Mouse (Mus musculus): Measurements from ENCODE around the gene Tmem132b. TPM values are rescaled to one million over a fixed set of nuclear protein-coding genes. Genes with fewer than 3 reads are reported as not detected.

Gene Tmem132b
- total RNA-seq, 2 experiments from 2014 or later: 140 to 144 TPM

GRCm38 (mm10) chr5:125835890-125836289, 304.3 kb downstream of the Tmem132b start:
- intact Hi-C loops (cut with DNase I): loop anchor here (10.0 kb wide), 1 partner anchor 49 kb away; no protein-coding TSS in a partner anchor
- DNase-seq (ENCODE audit: low spot score in 2 of 2): no peak

GRCm38 (mm10) chr5:125836761-125837160, 305.2 kb downstream of the Tmem132b start:
- intact Hi-C loops (cut with DNase I): loop anchor here (10.0 kb wide), 1 partner anchor 48 kb away; no protein-coding TSS in a partner anchor
- peak in 1 of 2 experiments; percentile 24 for DNase-seq (ENCODE audit: low spot score in 2 of 2)

Other genes starting within 250 kb of the Tmem132b start
- gene Scarb1, start 190.7 kb upstream of the Tmem132b start, total RNA-seq (2021): 10 to 100 TPM; 22.0 to 28.0 TPM
- under 1 TPM in 1 of 2 experiments, not detected in 1; 0.32 TPM for gene Gm10382, start 142.5 kb upstream of the Tmem132b start, total RNA-seq (2021)
- gene Ubc, start 141.6 kb upstream of the Tmem132b start, total RNA-seq (2021): 100 to 1,000 TPM; 817 to 877 TPM
- 10 to 100 TPM; 11.2 to 11.7 TPM for gene Dhx37, start 97.7 kb upstream of the Tmem132b start, total RNA-seq (2021)
- gene Bri3bp, start 90.2 kb upstream of the Tmem132b start, total RNA-seq (2021): 100 to 1,000 TPM in 1 of 2 experiments, 10 to 100 TPM in 1; 91.6 to 102 TPM
- 10 to 100 TPM; 41.0 to 51.2 TPM for gene Aacs, start 56.0 kb upstream of the Tmem132b start, total RNA-seq (2021)

Measured in left cerebral cortex, postnatal 36 days (tissue).